34 mouse cellular contexts compared by ENCODE assay signal in the genomic region with DNA sequence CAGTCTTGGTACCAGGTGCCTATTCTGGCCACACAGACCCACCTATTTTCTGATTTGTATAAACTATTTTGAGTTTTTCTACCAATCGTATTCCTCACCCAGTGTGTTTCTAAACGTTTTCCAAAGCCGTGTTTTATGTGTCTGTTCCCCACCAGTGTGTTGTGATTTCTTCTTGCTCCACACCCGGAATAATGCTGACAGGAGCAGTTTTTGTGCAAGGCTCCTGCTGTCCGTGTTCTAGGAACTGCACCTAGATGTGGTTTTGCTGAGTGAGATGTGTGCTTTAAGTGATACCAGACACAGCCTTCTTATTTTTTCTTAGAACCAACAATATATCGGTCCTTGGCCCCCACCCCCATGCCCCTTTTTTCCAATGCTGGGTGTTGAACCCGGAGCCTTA. TPM values are rescaled to one million over a fixed set of nuclear protein-coding genes. Genes with fewer than 3 reads are reported as not detected.
DNase-seq lines count a peak whose midpoint lies in the region; ATAC-seq and TF ChIP-seq lines count a peak whose summit lies in the region.
"Had no signal": no experiment of that assay in that cellular context is flagged by ENCODE, and none has a peak within 500 bp of the region (broad histone marks: within the 10 kb centered on the region; RNA-seq: fewer than 3 reads in every experiment).

No protein-coding gene starts in this region.

- TF ChIP-seq CTCF in layer of hippocampus, adult 2 months (conservative IDR thresholded peaks at IDR 0.05) = no peak
- no peak for TF ChIP-seq CTCF in G1E (IDR thresholded peaks at IDR 0.05; ENCODE audit: low read depth, low read length)

- no peak for ATAC-seq in G1E (ENCODE audit: extremely low read depth, insufficient number of reproducible peaks, low FRiP score, poor library complexity, severe bottlenecking)
- ATAC-seq in liver, embryonic 13.5 days (ENCODE audit: low read depth) = no peak
- no peak for ATAC-seq in intestine, embryonic 15.5 days
- ATAC-seq: forebrain, embryonic 14.5 days; lung, postnatal 0 days had no signal

- H3K4me2 ChIP-seq in liver, embryonic 13.5 days = peak overlapping the region; percentile 65
- H3K4me2 ChIP-seq in intestine, embryonic 15.5 days (replicated peaks) = no peak overlapping the region
- H3K4me2 ChIP-seq: embryonic facial prominence, embryonic 15.5 days; heart, embryonic 12.5 days; hindbrain, embryonic 13.5 days; midbrain, embryonic 12.5 days; neural tube, embryonic 12.5 days had no signal

- 0 out of 2 replicates have a peak overlapping the region, but pooled peaks have one; percentile 1 for H3K27ac ChIP-seq in layer of hippocampus, adult 2 months
- peak overlapping the region; percentile 96 for H3K27ac ChIP-seq in liver, embryonic 13.5 days
- H3K27ac ChIP-seq in intestine, embryonic 15.5 days = no peak overlapping the region
- H3K27ac ChIP-seq: embryonic facial prominence, embryonic 15.5 days; hindbrain, embryonic 13.5 days; midbrain, embryonic 12.5 days; neural tube, embryonic 12.5 days had no signal

- H3K9me3 ChIP-seq in G1E (replicated peaks) = no peaks in the 10 kb centered on the region
- no peaks in the 10 kb centered on the region for H3K9me3 ChIP-seq in liver, embryonic 13.5 days (replicated peaks)
- H3K9me3 ChIP-seq in intestine, embryonic 15.5 days = no peaks in the 10 kb centered on the region
- H3K9me3 ChIP-seq: embryonic facial prominence, embryonic 15.5 days; heart, embryonic 12.5 days; hindbrain, embryonic 13.5 days; megakaryocyte, embryonic 14.5 days; midbrain, embryonic 12.5 days; neural tube, embryonic 12.5 days had no signal

- 63% methylated on average over 7 of the region's 7 CpGs for WGBS in liver, embryonic 13.5 days (ENCODE audit: insufficient replicate concordance)
- WGBS in intestine, embryonic 15.5 days = 84% methylated on average over 7 of the region's 7 CpGs

- no peaks in the 10 kb centered on the region for H3K27me3 ChIP-seq in G1E (ENCODE audit: insufficient read depth, low read length)
- no peaks in the 10 kb centered on the region for H3K27me3 ChIP-seq in liver, embryonic 13.5 days
- no peaks in the 10 kb centered on the region for H3K27me3 ChIP-seq in intestine, embryonic 15.5 days (replicated peaks)
- H3K27me3 ChIP-seq: embryonic facial prominence, embryonic 15.5 days; heart, embryonic 12.5 days; hindbrain, embryonic 13.5 days; megakaryocyte, embryonic 14.5 days; midbrain, embryonic 12.5 days; neural tube, embryonic 12.5 days had no signal

- no peak overlapping the region for H3K4me3 ChIP-seq in layer of hippocampus, adult 2 months
- H3K4me3 ChIP-seq in G1E (ENCODE audit: low read depth, low read length) = peak overlapping the region; percentile 62; the same call in 1 of the 2 replicates
- no peak overlapping the region for H3K4me3 ChIP-seq in liver, embryonic 13.5 days (replicated peaks)
- no peak overlapping the region for H3K4me3 ChIP-seq in intestine, embryonic 15.5 days (replicated peaks)
- H3K4me3 ChIP-seq: embryonic facial prominence, embryonic 15.5 days; heart, embryonic 12.5 days; hindbrain, embryonic 13.5 days; megakaryocyte, embryonic 14.5 days; midbrain, embryonic 12.5 days; myocyte; neural tube, embryonic 12.5 days had no signal

- no peak for DNase-seq in layer of hippocampus, adult 2 months (ENCODE audit: low spot score in 2 of 2)
- DNase-seq in layer of hippocampus, postnatal 14 days (ENCODE audit: low spot score in 2 of 2) = no peak
- DNase-seq in G1E (ENCODE audit: low spot score) = no peak
- no peak for DNase-seq in liver, embryonic 13.5 days
- DNase-seq in right cerebral cortex, adult 2 months (ENCODE audit: low spot score in 2 of 2) = no peak
- no peak for DNase-seq in right cerebral cortex, adult 18-20 months
- DNase-seq: adrenal gland, postnatal 14 days; cerebellum, adult 11-12 months; cerebellum, postnatal 14 days; gastrocnemius, postnatal 25 days; heart, adult 18-20 months; heart, postnatal 4 days; kidney, adult 2 months; kidney, postnatal 36 days; layer of hippocampus, postnatal 36 days; lung, postnatal 4 days had no signal

- peaks cover 74% of the 10 kb centered on the region for H3K4me1 ChIP-seq in G1E (ENCODE audit: insufficient read depth, low read depth, low read length)
- peaks cover 77% of the 10 kb centered on the region for H3K4me1 ChIP-seq in liver, embryonic 13.5 days (replicated peaks)
- peaks cover 13% of the 10 kb centered on the region for H3K4me1 ChIP-seq in intestine, embryonic 15.5 days (replicated peaks)

- H3K36me3 ChIP-seq in G1E (replicated peaks) = peaks cover 61% of the 10 kb centered on the region
- H3K36me3 ChIP-seq in liver, embryonic 13.5 days = peaks cover 44% of the 10 kb centered on the region
- H3K36me3 ChIP-seq in intestine, embryonic 15.5 days = peaks cover 18% of the 10 kb centered on the region

- peak overlapping the region; percentile 62 for H3K9ac ChIP-seq in liver, embryonic 13.5 days
- H3K9ac ChIP-seq in intestine, embryonic 15.5 days = no peak overlapping the region
- H3K9ac ChIP-seq: embryonic facial prominence, embryonic 15.5 days; heart, embryonic 12.5 days; hindbrain, embryonic 13.5 days; midbrain, embryonic 12.5 days; neural tube, embryonic 12.5 days had no signal

RNA-seq across cellular contexts. Expression of a gene that starts 3.8 kb away (rescaled TPM):
- total RNA-seq in layer of hippocampus, adult 2 months (2021) = 10 to 100 TPM; 28.5 to 32.3 TPM
- 10 to 100 TPM; 27.3 to 29.6 TPM for total RNA-seq in layer of hippocampus, postnatal 14 days (2021)
- 228 and 271 TPM in 2 replicates for total RNA-seq in G1E (2014; fragmentation: Nextera tagmentation)
- 52.1 and 57.4 TPM in 2 replicates for total RNA-seq in G1E (2017)
- 141 and 175 TPM in 2 replicates for polyA plus RNA-seq in G1E (2012)
- 83.0 and 90.4 TPM in 2 replicates for polyA plus RNA-seq in liver, embryonic 13.5 days (2015; fragmentation: Nextera tagmentation; extraction: Ambion mirVana)
- 140 and 143 TPM in 2 replicates for polyA plus RNA-seq in intestine, embryonic 15.5 days (2015; fragmentation: Nextera tagmentation; extraction: Ambion mirVana)

RNA-seq across cellular contexts. Expression of a gene that starts 4.0 kb away (rescaled TPM):
- 10 to 100 TPM; 12.0 to 14.3 TPM for total RNA-seq in layer of hippocampus, adult 2 months (2021)
- 1 to 10 TPM; 8.6 to 9.5 TPM for total RNA-seq in layer of hippocampus, postnatal 14 days (2021)
- total RNA-seq in G1E (2014; fragmentation: Nextera tagmentation) (20.5 and 26.1 TPM in 2 replicates), G1E (2017) (9.6 and 9.8 TPM in 2 replicates)
- polyA plus RNA-seq in G1E (2012) = 15.7 and 22.0 TPM in 2 replicates
- 23.1 and 23.7 TPM in 2 replicates for polyA plus RNA-seq in liver, embryonic 13.5 days (2015; fragmentation: Nextera tagmentation; extraction: Ambion mirVana)
- polyA plus RNA-seq in intestine, embryonic 15.5 days (2015; fragmentation: Nextera tagmentation; extraction: Ambion mirVana) = 25.1 and 25.6 TPM in 2 replicates

RNA-seq across cellular contexts. Expression of a gene that starts 21.7 kb away (rescaled TPM):
- total RNA-seq in layer of hippocampus, adult 2 months (2021) = 100 to 1,000 TPM; 391 to 411 TPM
- total RNA-seq in layer of hippocampus, postnatal 14 days (2021) = 100 to 1,000 TPM; 513 to 551 TPM
- 84.5 and 116 TPM in 2 replicates for total RNA-seq in G1E (2014; fragmentation: Nextera tagmentation)
- total RNA-seq in G1E (2017) = 3.6 and 4.8 TPM in 2 replicates
- 50.0 and 54.6 TPM in 2 replicates for polyA plus RNA-seq in G1E (2012)
- 21.7 and 30.8 TPM in 2 replicates for polyA plus RNA-seq in liver, embryonic 13.5 days (2015; fragmentation: Nextera tagmentation; extraction: Ambion mirVana)
- polyA plus RNA-seq in intestine, embryonic 15.5 days (2015; fragmentation: Nextera tagmentation; extraction: Ambion mirVana) = 5.8 and 6.8 TPM in 2 replicates

RNA-seq across cellular contexts. Expression of a gene that starts 24.0 kb away (rescaled TPM):
- total RNA-seq in layer of hippocampus, adult 2 months (2021) = 100 to 1,000 TPM; 113 to 116 TPM
- total RNA-seq in layer of hippocampus, postnatal 14 days (2021) = 100 to 1,000 TPM; 144 to 156 TPM
- total RNA-seq in G1E (2014; fragmentation: Nextera tagmentation) = 0.29 and 0.68 TPM in 2 replicates
- 0.27 and 0.29 TPM in 2 replicates for total RNA-seq in G1E (2017)
- 0.36 and 0.56 TPM in 2 replicates for polyA plus RNA-seq in G1E (2012)
- 0.75 and 0.85 TPM in 2 replicates for polyA plus RNA-seq in liver, embryonic 13.5 days (2015; fragmentation: Nextera tagmentation; extraction: Ambion mirVana)
- 9.8 and 10.2 TPM in 2 replicates for polyA plus RNA-seq in intestine, embryonic 15.5 days (2015; fragmentation: Nextera tagmentation; extraction: Ambion mirVana)
- total RNA-seq: liver, adult 2 months had no signal

RNA-seq across cellular contexts. Expression of a gene that starts 33.7 kb away (rescaled TPM):
- total RNA-seq in layer of hippocampus, adult 2 months (2021) = not detected
- not detected for total RNA-seq in layer of hippocampus, postnatal 14 days (2021)
- not detected in 2 replicates for total RNA-seq in G1E (2014; fragmentation: Nextera tagmentation)
- total RNA-seq in G1E (2017) = not detected in 2 replicates
- not detected in 2 replicates for polyA plus RNA-seq in G1E (2012)
- polyA plus RNA-seq in liver, embryonic 13.5 days (2015; fragmentation: Nextera tagmentation; extraction: Ambion mirVana) = 33.4 and 34.8 TPM in 2 replicates
- 0.34 and 0.43 TPM in 2 replicates for polyA plus RNA-seq in intestine, embryonic 15.5 days (2015; fragmentation: Nextera tagmentation; extraction: Ambion mirVana)
- total RNA-seq: adrenal gland, postnatal 14 days; gastrocnemius, adult 18-20 months; heart, adult 18-20 months; heart, postnatal 4 days; layer of hippocampus, postnatal 36 days; left cerebral cortex, postnatal 10 days; liver, adult 2 months; midbrain, postnatal 0 days had no signal
- polyA plus RNA-seq: embryonic facial prominence, embryonic 15.5 days; forebrain, embryonic 14.5 days; heart, postnatal 0 days; hindbrain, embryonic 13.5 days; intestine, embryonic 14.5 days; kidney, embryonic 16.5 days; limb, embryonic 11.5 days; lung, postnatal 0 days; midbrain, embryonic 12.5 days; midbrain, postnatal 0 days; neural tube, embryonic 12.5 days had no signal
